Mouse (Mus musculus) heart, embryonic 14.5 days (tissue): ENCODE results near the gene Cenpv. TPM values are rescaled to one million over a fixed set of nuclear protein-coding genes. Genes with fewer than 3 reads are reported as not detected.
"Not testable (repeated sequence)": the region's sequence is repeated elsewhere in the genome, so short reads cannot be mapped to it uniquely, and the experiment has no call there.

ENCODE experiments used
- ATAC-seq: fragments of 200-750 bp; cut with Nextera tagmentation; 2 replicates; pipeline ENCODE4 v1.8.0; 2017; ENCODE audit warnings: low read depth, moderate TSS enrichment; ENCODE audit not compliant: insufficient number of reproducible peaks, insufficient read depth, low FRiP score
- H3K27ac ChIP-seq, 2 experiments: fragments of 200-500 bp in 1 of 2; fragments of 300-500 bp in 1 of 2; sonication (generic) in 1 of 2; replicated peaks in 1 of 2; 2 replicates each; pipeline ENCODE4 v1.5.1; 2012 to 2014; ENCODE audit warnings: low read depth in 2 of 2, low read length in 2 of 2, control low read depth in 1 of 2, mild to moderate bottlenecking in 1 of 2, mixed read lengths in 1 of 2; ENCODE audit not compliant: control insufficient read depth in 1 of 2, insufficient read depth in 1 of 2
- H3K27me3 ChIP-seq: fragments of 300-500 bp; sonication (generic); 2 replicates; pipeline ENCODE4 v1.6.1; 2014; ENCODE audit warnings: mild to moderate bottlenecking, low read length, control low read depth; ENCODE audit not compliant: control insufficient read depth, insufficient read depth
- H3K36me3 ChIP-seq: fragments of 300-500 bp; sonication (generic); 2 replicates; pipeline ENCODE4 v1.6.1; 2014; ENCODE audit warnings: mild to moderate bottlenecking, control low read depth, low read length, mixed read lengths; ENCODE audit not compliant: control insufficient read depth, insufficient read depth
- H3K4me1 ChIP-seq, 2 experiments: fragments of 200-500 bp in 1 of 2; fragments of 300-500 bp in 1 of 2; sonication (generic) in 1 of 2; 2 replicates each; pipeline ENCODE4 v1.6.1; 2012 to 2014; ENCODE audit warnings: low read length in 2 of 2, control low read depth in 1 of 2, mixed read lengths in 1 of 2; ENCODE audit not compliant: control insufficient read depth in 2 of 2, insufficient read depth in 2 of 2
- H3K4me2 ChIP-seq: fragments of 300-500 bp; sonication (generic); 2 replicates; pipeline ENCODE4 v1.6.1; 2014; ENCODE audit warnings: mild to moderate bottlenecking, low read length
- H3K4me3 ChIP-seq, 2 experiments: fragments of 200-500 bp in 1 of 2; fragments of 300-500 bp in 1 of 2; sonication (generic) in 1 of 2; 2 replicates each; pipeline ENCODE4 v1.5.1; 2012 to 2014; ENCODE audit warnings: low read length in 2 of 2, mild to moderate bottlenecking in 2 of 2, control low read depth in 1 of 2, low read depth in 1 of 2, moderate library complexity in 1 of 2; ENCODE audit not compliant: control insufficient read depth in 1 of 2, insufficient read depth in 1 of 2
- H3K9ac ChIP-seq: fragments of 300-500 bp; sonication (generic); 2 replicates; pipeline ENCODE4 v1.6.1; 2014; ENCODE audit warnings: mild to moderate bottlenecking, low read length
- H3K9me3 ChIP-seq: fragments of 300-500 bp; sonication (generic); 2 replicates; pipeline ENCODE4 v1.6.1; 2016; ENCODE audit warnings: low read length, control low read depth; ENCODE audit not compliant: control insufficient read depth
- WGBS: fragments of 180-500 bp; shearing (Covaris S2); extraction: QIAGEN DNeasy Blood & Tissue Kit; methylation state at CpG from one replicate; pipeline ENCODE4 v1.1.7; 2014; 5-methylcytosine and 5-hydroxymethylcytosine counted together
- polyA plus RNA-seq: library from polyadenylated mRNA; unstranded; fragments of >200 nt; fragmentation: Nextera tagmentation; extraction: Ambion mirVana; gene quantifications from 2 replicates; pipeline ENCODE4 v1.2.1, GENCODE M21; 2014

Gene Cenpv
- polyA plus RNA-seq, 1 experiment from 2014 or later = 37.7 TPM

DNA sequence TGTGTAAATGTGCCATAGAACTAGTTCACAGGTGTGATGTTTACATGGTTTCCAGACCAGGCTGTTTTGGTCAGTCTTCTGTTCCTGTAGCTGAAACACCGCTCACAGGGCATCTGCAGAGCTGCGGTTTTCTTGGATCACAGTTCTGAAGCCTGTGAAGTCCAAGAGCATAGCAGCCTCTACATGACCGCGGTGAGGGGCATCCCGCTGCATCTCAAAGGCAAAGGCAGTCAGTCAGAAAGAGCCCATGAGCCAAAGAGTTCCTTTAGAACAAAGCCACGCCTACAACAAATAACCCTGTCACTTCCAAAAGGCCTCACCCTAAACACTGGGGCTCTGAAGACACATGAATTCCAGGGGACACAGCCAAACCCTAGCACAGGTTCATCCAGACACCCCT is 25.8 kb downstream of the Cenpv start:
- H3K9ac ChIP-seq = no peak overlapping the region
- H3K27ac ChIP-seq = no peak overlapping the region
- ATAC-seq = no peak
- H3K4me3 ChIP-seq = no peak overlapping the region
- H3K27me3 ChIP-seq = no peaks in the 10 kb centered on the region
- H3K4me2 ChIP-seq = no peak overlapping the region
- no peaks in the 10 kb centered on the region for H3K9me3 ChIP-seq
- no peaks in the 10 kb centered on the region for H3K4me1 ChIP-seq
- 75% methylated on average over 6 of the region's 6 CpGs for WGBS
- no peaks in the 10 kb centered on the region for H3K36me3 ChIP-seq

DNA sequence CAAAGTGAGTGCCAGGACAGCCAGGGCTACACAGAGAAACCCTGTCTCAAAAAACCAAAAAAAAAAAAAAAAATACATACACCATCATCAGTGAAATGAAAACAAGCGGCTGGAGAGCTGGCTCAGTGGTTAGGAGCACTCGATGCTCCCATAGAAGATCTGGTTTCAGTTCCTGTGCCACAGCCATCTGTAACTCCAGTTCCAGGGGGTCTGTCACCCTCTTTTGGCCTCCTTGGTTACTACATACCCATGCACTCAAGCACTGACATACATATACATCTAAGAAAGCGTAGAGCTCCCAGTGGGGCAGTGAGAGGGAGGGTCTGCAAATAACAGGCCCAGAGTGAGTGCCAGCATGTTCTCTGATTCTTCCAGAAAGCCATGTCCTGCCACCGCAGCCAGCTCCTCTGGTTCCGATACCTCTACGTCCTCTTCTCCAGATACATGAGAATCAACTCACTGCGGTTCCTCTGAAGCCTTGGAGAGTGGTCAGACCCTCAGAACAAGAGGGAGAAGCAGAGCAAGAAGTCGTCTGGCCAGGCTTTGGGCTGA is 26.5 kb downstream of the Cenpv start:
- H3K4me3 ChIP-seq = no peak overlapping the region
- H3K27me3 ChIP-seq = no peaks in the 10 kb centered on the region
- H3K4me2 ChIP-seq = no peak overlapping the region
- no peak overlapping the region for H3K9ac ChIP-seq
- no peaks in the 10 kb centered on the region for H3K4me1 ChIP-seq
- H3K36me3 ChIP-seq = no peaks in the 10 kb centered on the region
- 86% methylated on average over 8 of the region's 8 CpGs for WGBS
- no peak overlapping the region for H3K27ac ChIP-seq
- H3K9me3 ChIP-seq = no peaks in the 10 kb centered on the region
- no peak for ATAC-seq

GRCm38 (mm10) chr11:62511444-62512202 is 27.4 kb downstream of the Cenpv start:
- 83% methylated on average over 13 of the region's 13 CpGs for WGBS
- no peak for ATAC-seq
- H3K36me3 ChIP-seq = no peaks in the 10 kb centered on the region
- no peak overlapping the region for H3K27ac ChIP-seq
- no peak overlapping the region for H3K4me2 ChIP-seq
- no peak overlapping the region for H3K9ac ChIP-seq
- H3K4me3 ChIP-seq = no peak overlapping the region
- H3K4me1 ChIP-seq = no peaks in the 10 kb centered on the region
- H3K9me3 ChIP-seq = no peaks in the 10 kb centered on the region
- no peaks in the 10 kb centered on the region for H3K27me3 ChIP-seq

DNA sequence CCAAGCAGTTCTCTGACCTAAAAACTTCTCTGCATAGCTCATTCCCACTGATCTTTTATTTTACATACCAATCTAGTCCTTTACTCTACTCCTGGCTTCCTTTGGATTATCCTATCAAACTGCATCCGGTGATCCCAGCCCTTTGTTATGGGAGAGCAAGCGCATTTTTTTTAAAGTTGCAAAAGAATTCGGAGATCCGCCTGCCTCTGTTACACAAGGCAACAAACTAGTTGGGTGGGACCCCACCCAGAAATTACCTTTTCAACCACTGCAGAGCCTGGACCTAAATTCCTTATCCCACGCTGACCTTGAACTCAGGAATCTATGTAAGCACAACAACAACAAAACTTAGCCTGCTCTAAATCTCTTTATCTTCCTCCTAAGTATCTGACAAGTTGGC is 28.1 kb downstream of the Cenpv start:
- Histone ChIP-seq H3K27me3 (no peaks in the 10 kb centered on the region), H3K36me3 (no peaks in the 10 kb centered on the region), H3K4me3 (no peak overlapping the region), H3K27ac (no peak overlapping the region), H3K4me2 (no peak overlapping the region), H3K9me3 (no peaks in the 10 kb centered on the region), H3K4me1 (no peaks in the 10 kb centered on the region), H3K9ac (no peak overlapping the region)
- WGBS = 82% methylated on average over 5 of the region's 5 CpGs
- no peak for ATAC-seq

GRCm38 (mm10) chr11:62509571-62509970 is 29.5 kb downstream of the Cenpv start:
- no peak for ATAC-seq
- Histone ChIP-seq H3K36me3 (no peaks in the 10 kb centered on the region), H3K9ac (no peak overlapping the region), H3K4me1 (no peaks in the 10 kb centered on the region), H3K4me2 (no peak overlapping the region), H3K9me3 (no peaks in the 10 kb centered on the region), H3K27me3 (no peaks in the 10 kb centered on the region), H3K4me3 (no peak overlapping the region), H3K27ac (no peak overlapping the region)
- WGBS = 82% methylated on average over 3 of the region's 3 CpGs

- H3K4me3 ChIP-seq, H3K4me1 ChIP-seq, ATAC-seq, H3K9ac ChIP-seq, H3K36me3 ChIP-seq, H3K4me2 ChIP-seq, H3K9me3 ChIP-seq, H3K27me3 ChIP-seq, H3K27ac ChIP-seq: not testable (repeated sequence)
- whole genome bisulfite sequencing = 89% methylated on average over 5 of the region's 5 CpGs
These were observed 30.2 kb downstream of the Cenpv start for GRCm38 (mm10) chr11:62508816-62509215.

DNA sequence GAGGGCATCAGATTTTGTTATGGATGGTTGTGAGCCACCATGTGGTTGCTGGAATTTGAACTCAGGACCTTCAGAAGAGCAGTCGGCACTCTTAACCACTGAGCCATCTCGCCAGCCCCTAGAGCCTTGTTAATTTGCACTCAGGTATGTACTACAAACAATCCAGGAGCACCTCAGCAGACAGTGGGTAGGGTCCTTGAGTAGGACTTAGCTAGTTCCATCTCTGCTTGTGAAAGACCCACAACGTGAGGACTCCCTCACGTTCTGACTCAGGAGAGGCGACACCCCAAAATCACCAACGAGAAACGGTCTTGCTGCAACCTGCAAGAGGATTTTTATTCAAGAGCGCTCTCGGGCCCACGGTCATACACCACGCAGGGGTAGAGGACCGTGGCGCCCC is 30.7 kb downstream of the Cenpv start:
- 94% methylated on average over 13 of the region's 13 CpGs for WGBS
- not testable (repeated sequence) for H3K4me1 ChIP-seq, H3K9me3 ChIP-seq, H3K36me3 ChIP-seq, ATAC-seq, H3K4me3 ChIP-seq, H3K27ac ChIP-seq, H3K4me2 ChIP-seq, H3K27me3 ChIP-seq, H3K9ac ChIP-seq

GRCm38 (mm10) chr11:62507683-62508082 is 31.4 kb downstream of the Cenpv start:
- no peak overlapping the region for H3K4me3 ChIP-seq
- no peak overlapping the region for H3K9ac ChIP-seq
- no peaks in the 10 kb centered on the region for H3K27me3 ChIP-seq
- H3K4me1 ChIP-seq = no peaks in the 10 kb centered on the region
- no peak overlapping the region for H3K4me2 ChIP-seq
- H3K27ac ChIP-seq = no peak overlapping the region
- H3K9me3 ChIP-seq = no peaks in the 10 kb centered on the region
- 85% methylated on average over 4 of the region's 4 CpGs for WGBS
- no peaks in the 10 kb centered on the region for H3K36me3 ChIP-seq
- no peak for ATAC-seq
